Mouse (Mus musculus) liver, adult 2 months (tissue): ENCODE measurements around the gene Anapc15-ps. TPM values are rescaled to one million over a fixed set of nuclear protein-coding genes. Genes with fewer than 3 reads are reported as not detected.

Experiments used
- DNase-seq: peaks from one replicate; pipeline ENCODE4 v3.0.0-alpha.2; 2011; ENCODE audit warnings: low read depth, low spot score; ENCODE audit errors: extremely low read depth
- H3K27ac ChIP-seq: fragments of 200-500 bp; replicated peaks from 2 replicates; pipeline ENCODE4 v1.5.1; 2012; ENCODE audit warnings: low read depth, mild to moderate bottlenecking, control low read depth, inconsistent platforms, low read length; ENCODE audit not compliant: insufficient read depth
- H3K27me3 ChIP-seq: fragments of 200-500 bp; 2 replicates; pipeline ENCODE4 v1.6.1; 2012; ENCODE audit warnings: mild to moderate bottlenecking, moderate library complexity, low read length, inconsistent platforms; ENCODE audit not compliant: control insufficient read depth, insufficient read depth
- H3K36me3 ChIP-seq: fragments of 200-500 bp; 2 replicates; pipeline ENCODE4 v1.6.1; 2012; ENCODE audit warnings: low read length, inconsistent platforms; ENCODE audit not compliant: control insufficient read depth, insufficient read depth
- H3K4me1 ChIP-seq: fragments of 200-500 bp; 2 replicates; pipeline ENCODE4 v1.6.1; 2011; ENCODE audit warnings: low read length; ENCODE audit not compliant: control insufficient read depth, insufficient read depth
- H3K4me3 ChIP-seq: fragments of 200-500 bp; 2 replicates; pipeline ENCODE4 v1.5.1; 2011; ENCODE audit warnings: low read depth, mild to moderate bottlenecking, control low read depth, low read length, moderate library complexity; ENCODE audit not compliant: insufficient read depth
- H3K79me2 ChIP-seq: fragments of 200-500 bp; 2 replicates; pipeline ENCODE4 v1.6.1; 2012; ENCODE audit warnings: inconsistent platforms, mild to moderate bottlenecking, low read length, moderate library complexity; ENCODE audit not compliant: control insufficient read depth, insufficient read depth
- H3K9ac ChIP-seq: fragments of 200-500 bp; 2 replicates; pipeline ENCODE4 v1.6.1; 2012; ENCODE audit warnings: low read depth, mild to moderate bottlenecking, control low read depth, inconsistent platforms, low read length
- CTCF ChIP-seq: fragments of 200-500 bp; IDR thresholded peaks from 2 replicates; pipeline ENCODE4 v1.5.1; 2011; ENCODE audit warnings: low read depth, low read length, control low read depth
- POLR2A ChIP-seq: fragments of 200-500 bp; IDR thresholded peaks from 2 replicates; pipeline ENCODE4 v1.6.1; 2011; ENCODE audit warnings: low read length, control low read depth; ENCODE audit not compliant: insufficient read depth; ENCODE audit errors: extremely low read depth
- WGBS: fragments of 180-500 bp; shearing (Covaris S2); methylation state at CpG from one replicate; pipeline ENCODE4 v1.1.7; 2018; 5-methylcytosine and 5-hydroxymethylcytosine counted together
- polyA plus RNA-seq: library from polyadenylated mRNA; depleted of rRNA; stranded (reverse); fragments of >200 nt; gene quantifications from 2 replicates; pipeline ENCODE4 v1.2.3, GENCODE M21; 2012
- total RNA-seq: library from RNA; depleted of rRNA; stranded (reverse); fragments of >200 nt; gene quantifications from 2 replicates; pipeline ENCODE4 v1.2.3, GENCODE M21; 2014

Anapc15-ps gene
- total and polyA plus RNA-seq, 2 experiments = not detected

DNA sequence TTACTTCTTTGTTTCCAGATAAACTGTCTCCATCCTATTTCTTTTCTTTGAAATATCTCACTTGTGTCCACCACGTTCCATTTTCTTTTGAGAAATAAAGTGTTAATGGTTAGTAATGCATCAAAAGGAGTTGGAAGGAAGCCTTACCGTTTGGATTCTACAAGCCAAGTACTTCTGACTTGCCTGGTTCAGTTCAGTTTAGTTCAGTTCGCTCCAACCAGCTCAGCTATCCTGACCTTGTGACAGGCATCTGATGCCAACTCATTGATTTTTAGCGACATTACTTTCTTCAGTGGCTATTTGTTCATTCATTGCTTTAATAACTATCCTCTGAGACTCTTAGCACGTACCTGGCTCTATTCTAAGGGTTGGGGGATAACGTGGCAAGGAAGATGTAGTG is 42.4 kb upstream of the Anapc15-ps start:
- no peak overlapping the region for H3K4me3 ChIP-seq
- no peaks in the 10 kb centered on the region for H3K27me3 ChIP-seq
- no peaks in the 10 kb centered on the region for H3K36me3 ChIP-seq
- WGBS = 20% methylated on average over 6 of the region's 6 CpGs
- peak; percentile 94 for DNase-seq
- peaks cover 10% of the 10 kb centered on the region; the same call in 1 of the 2 replicates for H3K4me1 ChIP-seq
- no peaks in the 10 kb centered on the region for H3K79me2 ChIP-seq
- no peak overlapping the region for H3K9ac ChIP-seq
- TF ChIP-seq CTCF (no peak), POLR2A (no peak)
- peak overlapping the region; percentile 52 for H3K27ac ChIP-seq

DNA sequence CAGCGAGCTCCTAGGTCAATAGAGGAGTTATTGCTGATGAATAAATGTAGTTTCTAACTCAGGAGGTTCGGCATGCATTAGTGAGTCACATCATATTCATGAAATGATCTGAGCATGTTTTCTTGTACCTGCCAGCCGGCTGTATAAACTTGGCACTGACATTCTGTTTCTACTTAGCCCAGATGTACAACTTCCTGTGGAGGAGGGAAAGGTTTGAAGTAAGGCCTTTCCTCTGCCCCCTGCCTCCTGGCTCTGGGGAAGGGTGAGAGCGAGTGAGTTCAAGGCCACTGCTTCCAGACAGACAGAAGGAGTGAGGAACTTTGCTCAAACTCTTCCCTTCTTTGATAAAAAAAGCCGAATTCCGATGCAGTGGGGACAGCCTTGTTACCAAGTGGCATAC is 39.0 kb upstream of the Anapc15-ps start:
- Histone ChIP-seq H3K36me3 (no peaks in the 10 kb centered on the region), H3K27me3 (no peaks in the 10 kb centered on the region), H3K79me2 (no peaks in the 10 kb centered on the region), H3K9ac (no peak overlapping the region), H3K4me3 (no peak overlapping the region), H3K4me1 (peaks cover 7% of the 10 kb centered on the region; the same call in 1 of the 2 replicates), H3K27ac (no peak overlapping the region)
- no peak for DNase-seq
- TF ChIP-seq POLR2A (no peak), CTCF (no peak)
- 78% methylated on average over 6 of the region's 6 CpGs for WGBS

DNA sequence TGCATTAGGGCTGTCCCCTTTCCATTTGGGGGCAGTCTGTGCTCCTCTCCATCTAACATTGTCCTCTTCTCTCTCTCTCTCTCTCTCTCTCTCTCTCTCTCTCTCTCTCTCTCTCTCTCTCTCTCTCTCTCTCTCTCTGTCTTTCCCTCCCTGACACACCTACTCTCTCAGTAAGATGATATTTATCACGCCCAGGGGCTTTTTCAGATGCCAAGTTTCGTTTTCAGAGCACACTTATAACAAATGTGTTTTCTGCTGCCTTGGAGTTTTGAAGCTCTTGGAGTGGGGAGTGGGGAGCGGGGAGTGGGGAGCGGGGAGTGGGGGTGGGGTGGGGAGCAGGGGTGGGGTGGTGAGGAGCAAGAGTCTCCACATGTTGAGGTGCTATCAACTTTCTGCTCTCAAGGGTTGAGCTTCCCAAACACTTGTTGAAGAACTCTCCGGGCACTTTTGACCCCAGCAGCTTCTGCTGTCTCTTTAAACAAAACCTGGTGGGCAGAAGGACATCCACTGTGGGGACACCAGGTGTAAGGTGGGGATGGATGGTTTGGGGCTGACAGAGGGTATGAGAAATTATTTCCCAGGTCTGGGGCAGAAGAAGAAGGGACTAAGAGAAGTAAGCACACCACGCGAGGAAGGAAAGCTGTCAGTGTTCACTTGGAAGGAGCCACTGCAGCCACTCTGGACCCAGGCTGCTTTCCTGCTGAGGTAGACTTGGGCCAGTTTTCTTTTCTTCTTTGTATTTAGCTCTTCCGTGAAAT is 36.8 kb upstream of the Anapc15-ps start:
- 84% methylated on average over 8 of the region's 8 CpGs for WGBS
- DNase-seq = no peak
- Histone ChIP-seq H3K36me3 (no peaks in the 10 kb centered on the region), H3K4me1 (no peaks in the 10 kb centered on the region), H3K27me3 (no peaks in the 10 kb centered on the region), H3K4me3 (no peak overlapping the region), H3K27ac (no peak overlapping the region), H3K79me2 (no peaks in the 10 kb centered on the region), H3K9ac (no peak overlapping the region)
- TF ChIP-seq POLR2A = no peak
- TF ChIP-seq CTCF = no peak

DNA sequence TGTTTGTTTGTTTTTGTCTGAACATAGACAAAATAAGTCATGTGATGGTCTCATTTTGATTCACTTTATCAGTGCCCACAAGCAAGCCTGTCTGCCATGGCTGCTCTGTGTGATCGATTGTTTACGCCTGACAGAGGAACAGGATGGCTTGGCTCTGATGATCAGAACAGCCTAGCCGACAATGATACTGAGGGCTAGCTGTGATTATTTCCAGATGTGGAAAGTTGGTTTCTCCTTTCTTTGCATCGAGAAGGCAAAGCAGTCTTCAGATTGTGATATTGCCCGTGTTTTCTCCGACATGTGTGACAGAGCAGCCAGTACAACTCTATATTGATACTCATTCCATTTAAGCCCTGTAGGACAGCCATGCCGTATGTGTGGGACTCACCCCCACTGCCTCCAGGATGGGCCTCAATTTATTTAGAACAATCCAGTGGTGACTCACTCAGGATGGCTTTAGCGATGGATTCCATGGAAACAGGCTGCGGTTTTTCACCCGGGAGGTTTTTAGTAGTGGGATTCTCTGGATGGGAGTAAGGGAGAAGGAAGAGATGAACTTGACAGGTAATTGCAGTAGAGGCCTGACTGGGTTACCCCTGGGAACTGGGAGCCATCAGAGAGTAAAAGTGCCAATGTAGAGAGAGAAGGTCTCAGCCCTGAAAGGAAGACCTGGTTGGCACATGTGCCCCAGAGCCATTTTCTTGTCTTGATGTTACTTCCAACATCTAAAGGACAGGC is 36.1 kb upstream of the Anapc15-ps start:
- Histone ChIP-seq H3K27me3 (no peaks in the 10 kb centered on the region), H3K4me3 (no peak overlapping the region), H3K9ac (no peak overlapping the region), H3K36me3 (no peaks in the 10 kb centered on the region), H3K79me2 (no peaks in the 10 kb centered on the region), H3K27ac (no peak overlapping the region), H3K4me1 (no peaks in the 10 kb centered on the region)
- no peak for DNase-seq
- TF ChIP-seq POLR2A = no peak
- TF ChIP-seq CTCF = no peak
- 95% methylated on average over 10 of the region's 10 CpGs for WGBS

DNA sequence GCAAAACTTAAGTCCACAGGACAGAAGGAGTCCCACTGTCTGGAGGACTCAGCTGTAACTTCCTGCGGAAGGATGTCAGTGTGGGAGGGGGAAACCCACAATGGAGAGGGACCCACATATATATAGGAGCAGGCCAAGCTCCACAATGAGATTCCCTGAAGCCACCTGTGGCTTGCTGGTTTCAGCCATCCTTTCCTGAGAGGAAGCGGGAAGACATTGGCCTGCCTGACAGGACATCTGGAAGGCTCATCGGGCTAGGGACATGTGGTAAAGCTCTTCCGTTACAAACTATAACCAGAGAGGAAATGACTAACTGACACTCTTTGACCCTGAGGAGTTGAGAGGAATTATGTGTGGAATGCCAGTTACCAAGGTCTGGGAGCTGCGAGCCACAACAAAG is 34.8 kb upstream of the Anapc15-ps start:
- 76% methylated on average over 5 of the region's 5 CpGs for WGBS
- no peak for DNase-seq
- Histone ChIP-seq H3K4me3 (no peak overlapping the region), H3K79me2 (no peaks in the 10 kb centered on the region), H3K4me1 (no peaks in the 10 kb centered on the region), H3K9ac (no peak overlapping the region), H3K27me3 (no peaks in the 10 kb centered on the region), H3K27ac (no peak overlapping the region), H3K36me3 (no peaks in the 10 kb centered on the region)
- TF ChIP-seq POLR2A (no peak), CTCF (no peak)

DNA sequence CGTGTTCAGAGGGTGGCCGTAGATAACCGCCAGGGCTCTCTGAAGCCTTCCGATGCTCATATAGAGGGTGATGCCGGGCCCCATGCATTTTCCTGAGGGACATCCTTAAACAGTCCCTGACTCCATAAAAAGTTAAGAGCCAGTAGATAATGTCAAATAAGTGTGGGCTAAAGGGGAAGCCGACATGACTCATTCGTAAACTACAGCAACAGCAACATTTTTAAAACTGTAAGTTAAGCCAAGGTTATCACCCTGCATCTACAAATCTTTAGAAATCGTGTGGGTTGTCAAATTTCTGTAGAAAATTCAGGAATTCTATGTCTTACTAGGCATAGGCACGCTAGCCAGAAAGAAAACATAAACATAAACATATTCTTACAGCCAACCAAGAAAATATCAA is 33.6 kb upstream of the Anapc15-ps start:
- Histone ChIP-seq H3K9ac (no peak overlapping the region), H3K79me2 (no peaks in the 10 kb centered on the region), H3K27me3 (no peaks in the 10 kb centered on the region), H3K4me1 (no peaks in the 10 kb centered on the region), H3K4me3 (no peak overlapping the region), H3K36me3 (no peaks in the 10 kb centered on the region), H3K27ac (no peak overlapping the region)
- 94% methylated on average over 9 of the region's 9 CpGs for WGBS
- no peak for DNase-seq
- TF ChIP-seq POLR2A = no peak
- TF ChIP-seq CTCF = no peak
